Mouse (Mus musculus) G1E-ER4 (cell line): ENCODE measurements around the gene Gmppb. TPM values are rescaled to one million over a fixed set of nuclear protein-coding genes. Genes with fewer than 3 reads are reported as not detected.

ENCODE experiments used
- GATA1 ChIP-seq: IDR thresholded peaks from one replicate; pipeline ENCODE4 v1.8.0; 2012; ENCODE audit warnings: low read length, inconsistent platforms
- polyA plus RNA-seq: library from polyadenylated mRNA; stranded (reverse); fragments of >175 nt; gene quantifications from 2 replicates; pipeline ENCODE4 v1.2.3, GENCODE M21; 2012

Gene Gmppb
- polyA plus RNA-seq, 1 experiment, result 7.7 TPM

- TF ChIP-seq GATA1, result no peak
Observed at GRCm38 (mm10) chr9:108047601-108048565, 1.2 kb upstream of the Gmppb start.

DNA sequence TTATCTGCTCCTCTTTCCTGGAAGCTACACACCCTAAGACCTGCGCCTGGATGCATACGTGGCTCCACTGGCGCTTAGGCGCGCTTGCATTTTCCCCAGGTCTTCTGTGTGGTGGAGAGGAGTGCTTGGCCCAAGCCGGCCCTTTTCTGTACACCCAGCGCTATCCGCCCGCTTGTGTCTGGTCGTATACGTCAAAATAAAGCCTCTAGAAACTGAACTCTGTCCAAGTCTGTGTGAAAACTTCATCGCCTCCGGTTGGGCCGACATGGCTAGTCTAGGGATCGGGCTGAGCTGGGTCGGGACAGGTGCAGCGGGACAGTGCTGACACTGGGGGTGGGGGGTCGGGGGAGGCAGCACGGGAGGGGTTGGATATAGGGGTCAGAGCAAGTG, 481 bp upstream of the Gmppb start:
- no peak for TF ChIP-seq GATA1

- TF ChIP-seq GATA1, result no peak
Observed at GRCm38 (mm10) chr9:108049561-108050251, 664 bp downstream of the Gmppb start.

- TF ChIP-seq GATA1, result no peak
Observed at GRCm38 (mm10) chr9:108051184-108051930, 2.3 kb downstream of the Gmppb start.

- no peak for TF ChIP-seq GATA1
Observed at GRCm38 (mm10) chr9:108051931-108052220, 2.8 kb downstream of the Gmppb start.

DNA sequence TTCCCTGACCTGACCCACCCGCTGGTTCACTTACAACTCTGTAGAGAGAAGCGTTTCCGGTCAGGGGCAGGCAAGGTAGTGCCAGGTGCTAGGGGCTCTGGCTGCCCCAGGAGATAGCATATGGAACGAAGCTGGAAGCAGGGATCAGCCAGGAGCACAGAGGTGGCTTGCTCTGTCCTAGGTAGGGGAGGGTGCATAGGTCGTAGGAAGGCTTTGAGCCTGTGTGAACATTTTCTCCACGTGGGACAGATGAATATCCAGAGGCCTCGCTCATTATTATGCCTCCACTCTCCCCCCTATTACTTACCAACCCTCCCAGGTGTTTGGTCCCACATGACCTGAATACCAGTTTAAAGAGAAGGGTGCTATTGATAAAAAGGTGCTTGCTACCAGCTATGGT, 3.4 kb downstream of the Gmppb start:
- TF ChIP-seq GATA1, result no peak

- no peak for TF ChIP-seq GATA1
Observed at GRCm38 (mm10) chr9:108052885-108053664, 4.0 kb downstream of the Gmppb start, which contains the start of gene Amigo3. Gene Amigo3 (plus strand): TSS chr9:108053159.

DNA sequence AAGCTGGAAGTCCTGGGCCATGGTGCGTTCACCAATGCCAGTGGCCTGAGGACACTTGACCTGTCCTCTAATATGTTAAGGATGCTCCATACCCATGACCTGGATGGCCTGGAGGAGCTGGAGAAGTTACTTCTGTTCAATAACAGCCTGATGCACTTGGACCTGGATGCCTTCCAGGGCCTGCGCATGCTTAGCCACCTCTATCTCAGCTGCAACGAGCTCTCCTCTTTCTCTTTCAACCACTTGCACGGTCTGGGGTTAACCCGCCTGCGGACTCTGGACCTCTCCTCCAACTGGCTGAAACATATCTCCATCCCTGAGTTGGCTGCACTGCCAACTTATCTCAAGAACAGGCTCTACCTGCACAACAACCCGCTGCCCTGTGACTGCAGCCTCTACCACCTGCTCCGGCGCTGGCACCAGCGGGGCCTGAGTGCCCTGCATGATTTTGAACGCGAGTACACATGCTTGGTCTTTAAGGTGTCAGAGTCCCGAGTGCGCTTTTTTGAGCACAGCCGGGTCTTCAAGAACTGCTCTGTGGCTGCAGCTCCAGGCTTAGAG, 4.7 kb downstream of the Gmppb start:
- TF ChIP-seq GATA1, result no peak

- no peak for TF ChIP-seq GATA1
Observed at GRCm38 (mm10) chr9:108054331-108055040, 5.4 kb downstream of the Gmppb start.

DNA sequence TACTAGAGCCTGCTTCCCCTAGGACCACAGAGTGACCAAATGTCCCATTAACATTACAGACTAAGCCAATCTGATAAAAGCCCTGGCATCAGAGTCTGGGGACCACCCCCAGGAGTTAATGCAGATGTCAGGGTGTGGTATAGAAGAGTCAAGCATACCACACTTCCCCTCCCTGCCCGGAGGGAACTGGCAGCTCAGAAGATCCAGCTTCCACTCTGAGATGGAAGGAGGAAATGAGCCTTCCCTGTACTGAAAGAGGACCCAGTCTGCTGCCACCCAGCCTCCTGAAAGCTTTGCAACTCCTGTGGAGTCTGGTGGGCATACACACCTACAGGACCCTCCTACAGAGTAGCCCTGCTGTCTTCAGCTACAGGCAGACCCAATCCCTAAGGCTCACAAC, 6.0 kb downstream of the Gmppb start:
- TF ChIP-seq GATA1, result no peak

- TF ChIP-seq GATA1, result no peak
Observed at GRCm38 (mm10) chr9:108055661-108056237, 6.7 kb downstream of the Gmppb start.

GRCm38 (mm10) chr9:108056361-108057261, 7.6 kb downstream of the Gmppb start:
- no peak for TF ChIP-seq GATA1

GRCm38 (mm10) chr9:108057262-108057562, 8.2 kb downstream of the Gmppb start:
- no peak for TF ChIP-seq GATA1
